Mouse (Mus musculus) macrophage (primary cell): Measurements from ENCODE around the gene A630089N07Rik. TPM values are rescaled to one million over a fixed set of nuclear protein-coding genes. Genes with fewer than 3 reads are reported as not detected.

Source experiments
- H3K27ac ChIP-seq: fragments of 350-480 bp; formaldehyde crosslinking; 2 replicates; pipeline ENCODE4 v1.9.0; 2021
- H3K36me3 ChIP-seq: fragments of 350-480 bp; formaldehyde crosslinking; 2 replicates; pipeline ENCODE4 v1.9.0; 2021; ENCODE audit errors: inconsistent target
- H3K4me3 ChIP-seq: fragments of 350-480 bp; formaldehyde crosslinking; 2 replicates; pipeline ENCODE4 v1.9.0; 2021; ENCODE audit errors: inconsistent target
- H3K79me2 ChIP-seq: fragments of 350-480 bp; formaldehyde crosslinking; 2 replicates; pipeline ENCODE4 v1.9.0; 2021; ENCODE audit errors: inconsistent target
- WGBS: methylation state at CpG from one replicate; pipeline ENCODE4 v1.1.7; 2026; ENCODE audit warnings: inconsistent platforms; ENCODE audit not compliant: missing documents; 5-methylcytosine and 5-hydroxymethylcytosine counted together
- polyA plus RNA-seq: library from polyadenylated mRNA; stranded (reverse); fragments of 250-400 nt; gene quantifications from 3 replicates; pipeline ENCODE4 v1.2.4, GENCODE M21; 2018; ENCODE audit warnings: inconsistent platforms

Gene A630089N07Rik
- polyA plus RNA-seq, 1 experiment from 2014 or later = 2.9 TPM

DNA sequence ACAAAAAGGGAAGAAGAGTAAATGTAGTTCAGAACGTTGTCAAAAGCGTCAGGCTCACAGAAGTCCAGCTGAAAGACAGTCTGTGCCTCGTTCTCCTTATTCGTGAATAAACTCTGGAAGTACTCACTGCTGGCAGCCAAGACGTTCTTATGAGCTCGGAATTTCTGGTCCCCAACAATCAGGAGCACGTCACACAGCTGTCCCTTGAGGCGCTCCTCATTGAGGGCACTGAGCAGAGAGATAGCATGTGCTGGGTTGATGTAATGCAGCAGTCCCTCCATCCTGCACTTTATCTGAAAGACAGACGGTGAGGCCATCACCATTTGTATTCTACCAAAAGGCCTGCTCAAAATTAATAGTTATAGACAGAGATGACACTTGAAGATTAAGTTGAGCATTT is 129.4 kb downstream of the A630089N07Rik start:
- H3K27ac ChIP-seq = no peak overlapping the region
- 97% methylated on average over 9 of the region's 9 CpGs for WGBS
- peaks cover 50% of the 10 kb centered on the region for H3K79me2 ChIP-seq
- peaks cover 50% of the 10 kb centered on the region for H3K36me3 ChIP-seq
- no peak overlapping the region for H3K4me3 ChIP-seq

- peaks cover 46% of the 10 kb centered on the region for H3K79me2 ChIP-seq
- no peak overlapping the region for H3K4me3 ChIP-seq
- H3K36me3 ChIP-seq = peaks cover 50% of the 10 kb centered on the region
- no peak overlapping the region for H3K27ac ChIP-seq
- 98% methylated on average over 4 of the region's 4 CpGs for WGBS
These were observed 129.9 kb downstream of the A630089N07Rik start for GRCm38 (mm10) chr16:97952371-97952770.

Other genes with a start within 250 kb of the A630089N07Rik start
- gene Prdm15, start 230.6 kb downstream of the A630089N07Rik start, polyA plus RNA-seq = 2.1 to 4.8 TPM (median 3.2 TPM) in 3 replicates
- gene C2cd2, start 119.9 kb downstream of the A630089N07Rik start, polyA plus RNA-seq = 8.6 to 22.8 TPM (median 15.3 TPM) in 3 replicates
- 18.7 to 27.0 TPM (median 20.6 TPM) in 3 replicates for gene Zbtb21, start 119.8 kb downstream of the A630089N07Rik start, polyA plus RNA-seq
- 30.1 to 43.1 TPM (median 36.6 TPM) in 3 replicates for gene B230307C23Rik, start 85.1 kb downstream of the A630089N07Rik start, polyA plus RNA-seq